Mouse (Mus musculus) small intestine, adult 2 months (tissue): ENCODE measurements around the gene Il10ra. TPM values are rescaled to one million over a fixed set of nuclear protein-coding genes. Genes with fewer than 3 reads are reported as not detected.
A peak's percentile ranks its signal among the peaks of the same experiment; 100 is the strongest.

ENCODE experiments used
- H3K27ac ChIP-seq: fragments of 200-500 bp; 2 replicates; pipeline ENCODE4 v1.5.1; 2012; ENCODE audit warnings: low read depth, low read length, control low read depth, inconsistent platforms; ENCODE audit not compliant: insufficient read depth
- H3K27me3 ChIP-seq: fragments of 200-500 bp; 2 replicates; pipeline ENCODE4 v1.6.1; 2012; ENCODE audit warnings: mild to moderate bottlenecking, moderate library complexity, low read length, inconsistent platforms; ENCODE audit not compliant: control insufficient read depth, insufficient read depth
- H3K36me3 ChIP-seq: fragments of 200-500 bp; 2 replicates; pipeline ENCODE4 v1.6.1; 2012; ENCODE audit warnings: mild to moderate bottlenecking, low read length, control low read depth, inconsistent platforms; ENCODE audit not compliant: control insufficient read depth, insufficient read depth
- H3K4me1 ChIP-seq: fragments of 200-500 bp; 2 replicates; pipeline ENCODE4 v1.6.1; 2012; ENCODE audit warnings: low read length, inconsistent platforms, mixed read lengths; ENCODE audit not compliant: control insufficient read depth, insufficient read depth, insufficient read length
- H3K4me3 ChIP-seq: fragments of 200-500 bp; 2 replicates; pipeline ENCODE4 v1.5.1; 2012; ENCODE audit warnings: low read depth, mild to moderate bottlenecking, control low read depth, inconsistent platforms, low read length, moderate library complexity
- CTCF ChIP-seq: fragments of 200-500 bp; IDR thresholded peaks from 2 replicates; pipeline ENCODE4 v1.5.1; 2012; ENCODE audit warnings: low read depth, mild to moderate bottlenecking, control low read depth, inconsistent platforms, low read length, moderate library complexity, mixed read lengths; ENCODE audit not compliant: insufficient replicate concordance, insufficient read length; ENCODE audit errors: extremely low read depth
- POLR2A ChIP-seq: fragments of 200-500 bp; IDR thresholded peaks from 2 replicates; pipeline ENCODE4 v1.6.1; 2012; ENCODE audit warnings: low read depth, mild to moderate bottlenecking, control low read depth, inconsistent platforms, low read length, moderate library complexity
- WGBS: fragments of 180-500 bp; shearing (Covaris S2); methylation state at CpG from one replicate; pipeline ENCODE4 v1.1.7; 2018; 5-methylcytosine and 5-hydroxymethylcytosine counted together
- polyA plus RNA-seq: library from polyadenylated mRNA; depleted of rRNA; stranded (reverse); fragments of >200 nt; gene quantifications from 2 replicates; pipeline ENCODE4 v1.2.3, GENCODE M21; 2012

Il10ra gene
- polyA plus RNA-seq, 1 experiment: 3.3 TPM

DNA sequence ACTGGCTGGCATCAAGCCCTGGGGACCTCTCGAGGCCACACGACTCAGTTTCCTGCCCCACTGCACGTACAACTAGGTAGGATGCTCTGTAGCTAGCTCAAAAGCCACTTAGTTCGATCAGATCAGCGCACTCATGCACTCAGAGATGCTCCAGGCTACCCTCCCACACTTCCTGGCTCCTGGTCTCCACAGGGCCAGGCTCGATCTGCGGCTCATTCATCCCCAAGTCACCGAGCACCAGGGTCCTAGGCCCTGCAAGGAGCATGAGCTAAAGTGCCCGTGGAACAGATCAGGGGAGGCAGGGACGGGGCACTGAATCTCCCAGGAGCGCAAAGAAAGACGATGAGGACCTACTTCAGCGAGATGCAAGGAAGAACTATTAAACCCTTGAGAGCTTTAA, 9.9 kb downstream of the Il10ra start:
- no peak overlapping the region for H3K27ac ChIP-seq
- 81% methylated on average over 13 of the region's 13 CpGs for WGBS
- H3K27me3 ChIP-seq: no peaks in the 10 kb centered on the region
- no peak overlapping the region for H3K4me3 ChIP-seq
- no peaks in the 10 kb centered on the region for H3K36me3 ChIP-seq
- H3K4me1 ChIP-seq: no peaks in the 10 kb centered on the region
- TF ChIP-seq POLR2A (no peak), CTCF (no peak)

DNA sequence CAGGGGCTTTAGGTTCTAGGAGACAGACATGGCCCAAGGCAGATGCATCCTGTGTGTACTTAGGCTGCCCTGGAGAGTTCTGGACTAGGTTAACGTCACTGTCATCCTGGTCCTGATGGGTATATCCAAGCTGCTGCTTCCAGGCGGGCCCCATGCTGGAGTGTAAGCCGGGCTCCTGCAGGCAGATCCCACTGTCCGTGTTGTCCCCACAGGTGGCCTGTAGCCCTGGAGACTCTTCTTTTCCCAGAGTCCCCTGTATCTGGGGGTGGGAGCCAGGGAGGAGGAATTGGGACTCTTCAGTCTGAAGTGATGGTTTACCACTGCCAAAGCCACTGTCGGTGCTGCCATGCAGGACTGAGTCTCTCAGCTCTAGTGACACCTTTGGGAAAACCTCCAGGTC, 13.0 kb downstream of the Il10ra start:
- no peak overlapping the region for H3K4me3 ChIP-seq
- TF ChIP-seq CTCF (no peak), POLR2A (no peak)
- no peaks in the 10 kb centered on the region for H3K27me3 ChIP-seq
- no peaks in the 10 kb centered on the region for H3K36me3 ChIP-seq
- H3K27ac ChIP-seq: no peak overlapping the region
- H3K4me1 ChIP-seq: no peaks in the 10 kb centered on the region
- WGBS: 84% methylated on average over 5 of the region's 5 CpGs

DNA sequence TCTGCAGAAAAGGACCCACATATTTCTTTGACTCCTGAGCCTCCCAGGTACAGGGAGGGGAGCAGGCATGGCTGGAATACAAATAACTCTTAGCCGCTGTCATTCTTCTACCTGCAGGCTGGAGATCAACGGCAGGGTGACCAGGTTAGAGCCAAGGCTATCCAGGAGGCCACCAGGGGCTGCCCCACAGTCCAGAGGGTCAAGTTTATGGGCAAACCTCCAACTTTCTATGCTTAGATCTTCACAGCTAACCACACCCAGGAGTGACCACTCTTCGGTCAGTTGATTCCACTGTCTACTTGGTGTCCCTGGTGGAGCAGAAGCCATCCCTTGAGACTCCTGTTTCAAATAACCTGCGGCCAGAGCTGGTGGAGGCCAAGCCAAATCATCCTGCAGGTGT, 13.5 kb downstream of the Il10ra start:
- Histone ChIP-seq H3K27me3 (no peaks in the 10 kb centered on the region), H3K4me1 (no peaks in the 10 kb centered on the region), H3K27ac (no peak overlapping the region), H3K36me3 (no peaks in the 10 kb centered on the region), H3K4me3 (no peak overlapping the region)
- 87% methylated on average over 4 of the region's 4 CpGs for WGBS
- TF ChIP-seq CTCF (no peak), POLR2A (no peak)

DNA sequence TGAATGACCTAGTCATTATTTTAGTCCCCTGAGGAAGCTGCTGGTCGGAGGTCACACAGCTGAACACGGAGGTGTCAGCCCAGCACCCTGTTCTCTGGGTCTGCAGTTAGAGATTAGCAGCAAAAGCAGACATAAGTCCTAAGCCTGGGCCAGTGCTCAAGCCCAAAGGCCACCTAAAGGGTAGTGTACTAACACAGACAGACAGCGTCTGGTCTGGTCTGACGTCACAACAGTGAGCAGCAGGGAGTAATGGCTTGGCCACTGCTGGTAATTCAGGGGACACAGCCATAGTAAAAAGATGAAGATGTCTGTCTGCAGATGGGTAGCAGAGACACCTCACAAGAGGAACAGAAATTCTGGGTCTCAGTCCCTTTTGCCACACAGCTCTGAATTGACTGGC, 14.3 kb downstream of the Il10ra start:
- H3K27ac ChIP-seq: no peak overlapping the region
- H3K4me3 ChIP-seq: no peak overlapping the region
- H3K36me3 ChIP-seq: no peaks in the 10 kb centered on the region
- H3K4me1 ChIP-seq: no peaks in the 10 kb centered on the region
- 55% methylated on average over 4 of the region's 4 CpGs for whole genome bisulfite sequencing
- TF ChIP-seq POLR2A (no peak), CTCF (no peak)
- H3K27me3 ChIP-seq: no peaks in the 10 kb centered on the region

DNA sequence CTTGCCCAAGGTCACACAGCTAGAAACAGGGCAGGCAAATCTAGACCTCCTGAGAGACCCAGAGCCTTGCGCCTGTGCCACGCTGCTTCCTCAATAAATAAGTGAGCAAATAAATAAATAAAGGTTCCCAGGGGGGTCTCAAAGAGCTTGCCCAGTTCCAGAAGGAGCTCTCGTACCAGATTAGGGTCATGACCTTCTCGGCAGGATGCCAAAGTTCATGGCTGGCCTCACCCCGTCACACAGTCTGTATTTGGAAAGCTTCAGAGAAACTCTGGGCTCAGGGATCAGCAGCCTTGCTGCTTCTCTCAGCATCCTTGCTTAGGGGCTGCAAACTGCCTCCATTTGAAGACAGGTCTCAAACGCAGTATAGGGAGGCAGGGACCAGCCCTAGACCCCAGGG, 14.9 kb downstream of the Il10ra start:
- Histone ChIP-seq H3K4me1 (no peaks in the 10 kb centered on the region), H3K4me3 (no peak overlapping the region), H3K27ac (no peak overlapping the region), H3K27me3 (no peaks in the 10 kb centered on the region), H3K36me3 (no peaks in the 10 kb centered on the region)
- 54% methylated on average over 6 of the region's 6 CpGs for WGBS
- TF ChIP-seq POLR2A: no peak
- no peak for TF ChIP-seq CTCF

DNA sequence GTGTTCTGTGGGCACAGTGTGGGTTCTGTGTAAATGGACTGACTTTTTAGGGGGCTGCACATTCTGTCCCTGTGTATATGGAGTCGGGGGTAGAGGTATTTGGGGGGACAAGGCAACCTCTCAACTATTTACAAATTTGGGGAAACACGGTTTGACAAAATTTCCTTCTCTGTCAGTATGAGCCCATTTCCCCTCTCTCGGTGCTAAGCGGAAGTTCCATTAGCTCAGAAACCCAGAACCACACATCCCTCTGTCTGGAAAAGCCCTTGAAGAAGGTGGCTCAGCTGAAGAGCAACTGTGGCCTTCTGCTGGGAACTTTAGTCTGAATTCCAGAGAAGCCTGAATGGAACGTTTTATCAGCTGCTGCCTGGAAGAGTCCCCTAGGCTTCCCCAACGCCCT, 16.6 kb downstream of the Il10ra start:
- TF ChIP-seq POLR2A: no peak
- TF ChIP-seq CTCF: no peak
- H3K4me3 ChIP-seq: no peak overlapping the region
- H3K27ac ChIP-seq: peak overlapping the region; percentile 47
- no peaks in the 10 kb centered on the region for H3K27me3 ChIP-seq
- no peaks in the 10 kb centered on the region; the same call in 1 of the 2 replicates for H3K4me1 ChIP-seq
- 51% methylated on average over 6 of the region's 6 CpGs for WGBS
- H3K36me3 ChIP-seq: no peaks in the 10 kb centered on the region

DNA sequence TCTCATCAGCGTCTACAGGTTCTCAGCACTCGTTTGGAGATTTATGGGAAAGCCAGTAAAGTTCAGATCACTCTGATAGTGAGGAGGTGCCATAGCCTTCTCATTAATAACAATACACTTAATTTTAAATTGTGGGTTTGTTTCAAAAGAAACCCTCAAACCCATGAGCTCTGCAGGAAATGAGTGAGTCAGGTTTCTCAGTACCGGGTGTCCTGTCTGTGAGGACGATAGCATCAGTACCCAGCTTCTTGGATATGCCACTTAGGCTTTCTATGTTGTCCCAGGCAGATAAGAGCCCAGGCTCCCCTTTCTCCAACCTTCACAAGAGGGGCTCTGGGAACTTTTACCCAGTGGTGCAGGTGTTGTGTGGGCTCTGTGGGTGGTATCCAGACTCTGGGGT, 17.0 kb downstream of the Il10ra start:
- H3K36me3 ChIP-seq: no peaks in the 10 kb centered on the region
- no peak overlapping the region for H3K4me3 ChIP-seq
- TF ChIP-seq POLR2A: no peak
- no peak for TF ChIP-seq CTCF
- peak overlapping the region; percentile 28 for H3K27ac ChIP-seq
- no peaks in the 10 kb centered on the region for H3K27me3 ChIP-seq
- WGBS: 68% methylated on average over 4 of the region's 4 CpGs
- H3K4me1 ChIP-seq: no peaks in the 10 kb centered on the region; the same call in 1 of the 2 replicates

DNA sequence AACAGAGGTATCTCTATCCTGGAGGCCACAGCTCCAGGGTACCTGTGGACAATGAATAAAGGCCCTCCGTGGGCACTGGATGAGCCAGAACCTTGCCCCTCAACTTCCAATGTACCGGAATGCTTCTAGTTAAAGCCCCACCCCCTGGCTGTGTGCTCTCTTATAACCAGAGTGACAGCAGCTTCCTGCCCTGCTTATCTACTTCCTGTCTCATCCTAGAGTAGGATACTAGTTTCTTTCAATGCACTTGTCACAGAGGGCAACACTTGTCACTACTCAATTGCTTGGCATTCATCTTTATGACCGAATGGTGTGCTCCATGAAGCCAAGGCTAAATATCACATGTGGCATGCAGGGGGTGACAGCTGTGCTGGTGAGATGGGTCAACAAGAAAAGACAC, 17.7 kb downstream of the Il10ra start:
- 68% methylated on average over 3 of the region's 3 CpGs for WGBS
- Histone ChIP-seq H3K36me3 (no peaks in the 10 kb centered on the region), H3K4me1 (no peaks in the 10 kb centered on the region; the same call in 1 of the 2 replicates), H3K4me3 (no peak overlapping the region), H3K27me3 (no peaks in the 10 kb centered on the region), H3K27ac (peak overlapping the region; percentile 12; the same call in 1 of the 2 replicates)
- TF ChIP-seq CTCF: no peak
- TF ChIP-seq POLR2A: no peak
